Mouse (Mus musculus) heart, postnatal 0 days (tissue): ENCODE results near the gene Gm11077.

Experiments used
- CTCF ChIP-seq: IDR thresholded peaks from 2 replicates; pipeline ENCODE4 v1.5.1; 2016; ENCODE audit warnings: antibody characterized with exemption, control low read depth, low read depth
- EP300 ChIP-seq: IDR thresholded peaks from 2 replicates; pipeline ENCODE4 v1.6.1; 2016; ENCODE audit warnings: antibody characterized with exemption, low read depth

GRCm38 (mm10) chr6:140682829-140683228, 46.3 kb upstream of the Gm11077 start:
- TF ChIP-seq CTCF = no peak
- TF ChIP-seq EP300 = no peak
